Mouse (Mus musculus): ENCODE data around the gene Dlk1.
"Not testable (repeated sequence)": the region's sequence is repeated elsewhere in the genome, so short reads cannot be mapped to it uniquely, and the experiment has no call there.

The Dlk1 gene

DNA sequence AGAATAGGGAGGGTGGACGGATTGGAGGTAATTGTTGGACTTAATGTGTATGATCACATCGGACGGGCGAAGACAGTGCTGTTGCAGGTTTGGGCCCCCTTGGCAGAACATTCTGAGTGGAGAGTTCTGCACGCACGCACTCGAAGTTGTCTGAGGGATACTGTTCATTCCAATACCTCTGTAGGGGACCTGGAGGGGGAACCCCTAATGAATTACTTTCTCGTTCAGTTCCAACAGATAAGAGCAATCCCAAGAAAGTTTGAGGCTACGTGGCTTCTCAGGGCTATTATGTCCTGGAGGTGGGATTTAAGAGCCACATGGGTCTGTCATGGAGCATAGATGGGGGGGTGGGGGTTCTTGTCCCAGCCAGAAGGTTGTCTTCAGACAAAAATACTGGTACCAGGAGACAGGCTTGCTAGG, 21.6 kb downstream of the Dlk1 start:
- DNase-seq (ENCODE audit: low read depth, low spot score) = no peak

DNA sequence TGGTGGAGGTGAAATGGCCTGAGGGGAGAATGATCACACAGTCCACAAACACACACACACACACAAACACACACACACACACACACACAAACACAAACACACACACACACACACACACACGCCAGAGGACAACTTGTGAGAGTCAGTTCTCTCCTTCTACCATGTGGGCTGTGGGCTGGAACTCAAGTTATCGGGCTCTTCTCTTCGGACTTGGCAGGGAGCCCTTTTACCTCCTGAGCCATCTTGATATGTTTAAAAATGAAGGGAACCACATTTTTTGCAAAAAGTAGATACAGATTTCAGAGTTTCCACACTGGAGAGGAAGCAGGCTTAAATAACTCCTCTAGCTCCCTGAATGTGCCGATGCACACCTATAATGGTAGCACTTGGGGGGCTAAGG, 22.9 kb downstream of the Dlk1 start:
- DNase-seq (ENCODE audit: low read depth, low spot score) = no peak

DNA sequence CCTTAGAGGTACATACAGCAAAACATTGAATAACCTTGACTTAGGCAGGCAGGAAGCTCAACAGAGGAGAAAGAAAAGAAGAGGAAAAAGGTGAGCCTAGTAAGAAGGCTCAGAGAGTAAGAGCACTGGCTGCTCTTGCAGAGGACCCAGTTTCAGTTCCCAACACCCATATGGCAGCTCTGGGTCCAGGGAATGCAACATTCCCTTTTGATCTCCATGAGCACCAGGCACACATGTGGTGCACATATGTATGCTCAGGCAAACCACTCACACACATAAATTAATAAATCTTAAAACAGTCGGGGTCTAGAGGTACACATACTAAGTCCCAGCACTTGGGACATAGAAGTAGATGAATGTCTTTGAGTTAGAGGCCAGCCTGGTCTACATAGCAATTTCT, 33.9 kb downstream of the Dlk1 start:
- DNase-seq (ENCODE audit: low read depth, low spot score) = not testable (repeated sequence)

DNA sequence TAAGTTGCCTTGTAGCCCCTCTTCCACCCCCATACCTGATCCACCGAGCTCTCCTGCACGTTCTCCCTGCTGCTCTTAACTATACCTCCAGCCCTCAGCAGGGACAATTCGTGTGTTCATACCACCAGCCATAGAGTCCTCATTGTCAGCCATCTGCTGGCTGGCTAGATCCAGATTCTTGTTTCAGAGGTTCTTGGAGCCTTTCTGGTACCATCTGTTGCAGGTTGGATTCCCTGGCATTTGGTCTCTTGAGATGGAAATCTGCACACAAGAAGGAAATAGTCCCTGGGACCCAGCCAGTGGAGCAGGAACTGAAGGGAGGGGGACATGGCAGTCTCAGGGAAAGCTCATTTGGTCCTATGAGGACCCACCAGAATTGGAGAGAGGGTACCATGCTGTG, 39.1 kb downstream of the Dlk1 start:
- no peak for DNase-seq (ENCODE audit: low read depth, low spot score)

DNA sequence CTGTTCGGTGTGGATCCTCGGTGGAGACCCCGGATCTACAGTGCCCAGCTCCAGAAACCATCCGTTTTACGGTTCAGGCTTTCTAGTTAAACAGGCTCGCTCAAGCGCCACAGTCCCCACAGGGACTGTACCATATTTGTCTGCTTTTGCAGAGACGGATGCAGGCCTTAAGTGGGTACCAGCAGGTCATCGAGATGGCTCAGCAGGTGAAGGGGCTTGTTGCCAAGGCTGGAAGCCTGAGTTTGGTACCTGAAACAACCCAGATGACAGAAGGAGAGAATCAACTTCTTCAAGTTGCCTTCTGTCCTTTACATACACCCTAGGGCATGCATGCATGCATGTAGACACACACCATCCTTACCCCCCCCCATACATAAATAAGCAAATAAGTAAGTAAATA, 40.8 kb downstream of the Dlk1 start:
- no peak for DNase-seq (ENCODE audit: low read depth, low spot score)

DNA sequence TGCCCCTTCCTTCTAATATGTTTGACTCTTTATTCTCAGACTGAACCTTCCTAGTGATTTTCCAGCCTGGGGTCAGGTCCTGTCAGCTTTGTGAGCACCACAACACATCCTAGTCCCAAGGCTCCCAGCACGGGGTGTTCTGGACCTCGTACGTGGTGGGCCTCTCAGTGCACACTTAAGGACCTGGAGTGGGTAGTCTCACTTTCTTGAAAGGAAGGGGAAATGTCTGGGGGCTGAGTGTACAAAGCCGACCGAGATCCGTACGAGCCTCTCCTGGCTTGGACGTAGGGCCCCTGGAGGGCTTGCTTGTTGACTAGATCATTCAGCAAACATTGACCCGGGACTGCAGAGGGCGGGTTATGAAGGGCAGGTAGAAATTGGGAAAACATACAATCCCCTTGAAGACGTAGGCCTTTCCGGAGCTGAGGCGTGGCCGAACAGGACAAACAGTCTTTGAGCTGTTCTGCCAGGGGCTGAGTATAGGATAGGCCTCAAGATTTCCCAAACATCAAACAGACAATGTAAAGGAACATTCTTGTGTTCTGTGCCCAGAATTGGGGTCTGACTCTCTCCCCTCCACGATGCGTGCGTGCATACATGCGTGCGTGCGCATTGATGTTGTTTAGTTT, 42.5 kb downstream of the Dlk1 start:
- no peak for DNase-seq (ENCODE audit: low read depth, low spot score)

DNA sequence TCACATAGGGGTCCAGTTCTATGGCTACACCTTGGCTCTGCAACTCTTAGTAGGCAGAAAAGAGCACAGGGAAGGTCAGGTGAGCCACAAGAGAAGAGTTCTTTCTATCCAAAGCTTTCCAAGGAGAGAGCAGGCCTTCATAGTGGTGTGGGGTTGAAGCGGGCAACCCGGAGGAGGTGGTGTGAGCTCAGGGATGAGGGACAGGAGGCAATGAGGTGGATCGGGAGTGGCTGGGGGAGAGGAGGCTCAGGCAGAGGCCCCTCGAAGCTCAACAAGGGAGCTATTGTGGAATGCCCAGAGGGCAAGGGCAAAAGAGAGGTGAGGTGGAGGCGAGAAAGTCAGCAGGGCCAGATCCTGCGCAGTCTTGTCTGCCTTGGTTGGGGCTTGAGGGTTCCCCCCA, 43.8 kb downstream of the Dlk1 start:
- DNase-seq (ENCODE audit: low read depth, low spot score) = no peak

DNA sequence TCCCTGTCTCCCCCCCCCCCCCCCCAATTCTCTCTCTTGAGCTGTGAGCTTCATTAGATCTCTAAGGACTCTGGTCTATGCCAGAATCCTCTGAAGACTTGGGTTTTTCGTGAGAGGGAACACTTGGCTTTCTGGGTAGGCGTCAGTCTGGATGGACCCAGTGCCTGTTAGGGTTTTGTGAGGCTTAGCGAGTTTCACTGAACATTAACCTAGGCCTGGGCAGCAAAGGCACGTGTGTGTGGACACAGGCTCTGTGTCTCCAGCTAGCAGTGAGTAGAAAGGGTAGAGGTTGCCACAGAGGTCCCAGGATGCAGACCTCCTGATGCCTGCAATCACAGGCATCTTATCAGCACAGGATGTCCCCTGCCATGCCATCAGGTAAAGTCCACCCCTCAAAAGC, 48.4 kb downstream of the Dlk1 start:
- no peak for DNase-seq (ENCODE audit: low read depth, low spot score)

DNA sequence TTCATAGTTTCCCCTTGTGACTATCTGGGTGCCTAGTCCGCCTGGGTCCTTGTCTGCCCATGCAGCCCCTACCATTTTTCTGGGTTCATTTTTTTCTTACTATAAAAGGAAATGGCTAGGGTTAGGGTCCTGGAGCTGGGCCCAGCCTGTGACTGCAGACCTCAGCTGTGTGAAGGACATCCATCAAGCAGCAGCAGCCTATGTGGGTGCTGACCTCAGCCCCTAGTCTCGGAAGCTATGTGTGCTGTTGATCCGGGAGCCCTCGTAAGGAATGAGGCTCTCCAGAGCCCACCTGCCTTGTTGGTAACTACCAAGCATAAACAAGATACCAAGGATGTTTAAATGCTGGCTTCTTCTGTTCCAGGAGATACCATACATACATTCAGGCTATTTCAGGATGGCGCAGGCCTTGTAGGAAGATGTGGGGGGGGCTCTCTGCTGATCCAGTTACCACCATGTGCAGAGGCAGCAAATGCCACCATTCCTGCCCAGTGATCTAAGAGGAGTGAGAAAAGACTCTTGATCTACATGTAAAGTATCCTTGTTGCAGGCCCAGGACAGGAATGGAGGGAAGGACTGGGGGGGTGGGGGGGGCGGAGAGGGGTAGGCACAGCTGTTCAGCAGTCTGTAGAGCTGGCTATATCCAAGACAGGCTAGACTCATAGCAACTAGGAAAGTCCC, 49.9 kb downstream of the Dlk1 start:
- no peak for DNase-seq (ENCODE audit: low read depth, low spot score)

DNA sequence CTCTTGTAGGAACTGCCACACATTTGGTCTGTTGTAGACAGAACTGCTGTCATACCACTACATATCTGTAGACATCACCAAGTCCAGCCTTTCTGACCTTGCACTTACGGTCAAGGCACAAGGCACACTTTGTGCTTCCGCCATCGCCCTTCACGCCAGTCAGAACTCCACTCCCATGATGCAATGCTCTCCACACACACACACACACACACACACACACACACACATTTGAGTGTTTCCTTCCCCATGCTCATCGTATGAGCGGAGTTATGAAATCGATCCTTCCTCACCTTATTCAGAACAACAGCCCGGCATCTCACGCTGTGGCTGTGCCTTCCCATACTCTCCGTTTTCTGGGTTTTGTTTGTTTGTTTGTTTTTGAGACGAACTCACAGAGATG, 55.1 kb downstream of the Dlk1 start:
- DNase-seq (ENCODE audit: low read depth, low spot score) = no peak

DNA sequence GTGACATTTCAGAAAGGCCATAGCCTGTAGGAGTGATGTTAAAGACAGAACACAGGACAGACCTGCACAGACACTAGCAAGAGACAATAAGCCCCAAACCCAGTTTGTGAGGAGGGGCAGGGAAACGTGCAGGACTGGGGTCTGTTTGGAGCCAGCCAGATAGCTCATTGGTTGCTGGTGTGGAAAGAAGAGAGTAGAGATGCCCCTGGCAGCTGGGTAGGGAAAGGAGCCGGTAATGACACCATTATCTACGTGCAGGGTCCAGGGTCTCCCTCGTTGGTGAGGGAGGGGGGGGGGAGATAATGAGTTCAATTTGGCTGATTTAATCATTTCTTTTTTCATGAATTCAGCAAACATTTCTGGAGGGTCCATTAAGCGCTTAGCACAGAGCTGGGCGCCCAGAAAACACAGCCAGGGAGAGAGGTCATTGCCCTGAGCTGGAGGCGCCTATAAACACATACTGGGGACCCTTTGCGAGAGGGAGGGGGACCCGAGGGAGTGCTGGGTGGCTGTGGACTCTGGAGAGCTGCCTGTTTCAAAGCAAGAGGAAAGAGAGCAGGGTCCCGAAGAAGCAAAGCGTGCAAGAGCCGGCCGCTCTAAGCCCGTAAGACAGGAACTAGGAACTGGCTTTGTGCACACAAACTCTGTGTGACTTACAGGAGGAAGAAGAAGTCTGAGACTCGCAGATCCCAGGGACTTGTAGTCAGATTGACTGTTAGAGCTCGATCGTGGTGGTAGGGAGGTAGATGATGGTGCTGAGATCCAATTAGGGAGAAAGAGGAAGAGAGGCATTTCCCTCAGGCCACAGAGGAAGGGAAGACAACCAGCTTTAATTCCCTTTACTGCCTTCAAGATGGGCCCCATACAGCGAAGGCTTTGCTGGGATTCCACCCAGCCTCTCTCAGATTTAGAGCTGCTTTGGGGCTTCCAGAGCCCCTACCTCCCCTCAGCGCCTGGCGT, 56.2 kb downstream of the Dlk1 start:
- no peak for DNase-seq (ENCODE audit: low read depth, low spot score)

DNA sequence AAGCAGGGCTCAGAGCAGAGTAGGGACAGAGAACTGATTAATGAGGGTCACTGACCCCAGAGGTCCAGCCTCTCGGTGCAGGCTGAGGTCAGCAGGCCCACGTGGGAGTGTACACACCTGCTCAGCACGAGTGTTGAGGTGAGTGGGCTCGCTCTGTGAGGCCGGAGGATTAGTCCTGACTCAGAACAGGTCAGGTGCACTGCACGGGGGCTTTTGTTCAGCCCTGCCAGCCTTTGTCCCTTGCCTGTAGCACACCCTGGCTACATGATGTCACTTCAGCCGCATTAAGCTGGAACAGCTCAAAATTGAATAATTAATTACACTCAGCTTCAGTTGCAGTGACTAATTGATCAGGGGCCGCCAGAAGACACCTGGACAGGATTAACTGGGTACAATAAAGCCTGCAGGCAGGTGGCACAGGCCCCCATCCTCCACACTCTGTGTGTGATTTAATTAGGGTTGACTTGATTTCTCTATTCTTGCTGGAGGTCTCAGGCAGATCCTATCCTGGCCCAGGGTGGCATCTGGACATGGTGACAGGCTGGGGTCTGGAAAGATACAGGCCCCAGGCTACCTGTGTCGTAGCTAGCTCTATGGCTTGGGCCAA, 57.0 kb downstream of the Dlk1 start:
- DNase-seq (ENCODE audit: low read depth, low spot score) = no peak

DNA sequence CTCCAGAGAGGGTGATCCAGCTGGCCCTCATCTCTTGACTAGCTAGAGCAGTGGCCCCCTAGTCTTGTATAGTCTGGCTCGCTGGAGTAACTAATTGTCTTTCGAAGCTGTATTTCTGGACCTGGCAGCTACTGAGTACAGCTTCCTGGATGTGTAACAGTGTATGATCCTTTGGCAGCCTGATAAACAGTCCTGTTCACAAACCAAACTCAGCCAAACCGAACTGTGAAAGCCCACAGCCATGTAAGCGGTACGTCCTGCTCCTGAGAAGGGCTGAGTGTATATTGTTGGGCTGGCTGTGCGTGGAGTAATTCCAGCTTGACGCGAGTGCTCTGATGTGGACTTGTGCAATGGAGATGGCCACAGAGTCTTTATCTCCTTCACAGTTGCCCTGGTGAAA, 57.6 kb downstream of the Dlk1 start:
- DNase-seq (ENCODE audit: low read depth, low spot score) = no peak

DNA sequence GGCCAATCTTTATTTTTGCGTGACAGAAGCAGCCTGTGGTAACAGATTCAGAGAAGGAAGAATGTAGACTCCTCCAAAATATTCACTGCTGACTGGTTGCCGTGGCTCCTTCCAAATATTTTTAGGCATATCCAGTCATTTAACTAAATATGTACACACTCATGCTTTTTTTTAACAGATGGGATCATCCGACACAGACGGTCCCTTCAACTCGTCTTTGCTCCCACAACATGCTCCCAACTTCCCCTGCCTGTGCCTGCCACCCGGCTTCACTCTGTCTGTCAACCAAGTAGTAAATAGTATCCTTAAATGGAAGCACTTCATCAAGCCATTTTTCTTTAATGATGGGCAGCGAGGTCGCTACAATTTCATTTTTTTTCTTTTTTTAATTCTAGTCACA, 58.8 kb downstream of the Dlk1 start:
- no peak for DNase-seq (ENCODE audit: low read depth, low spot score)

DNA sequence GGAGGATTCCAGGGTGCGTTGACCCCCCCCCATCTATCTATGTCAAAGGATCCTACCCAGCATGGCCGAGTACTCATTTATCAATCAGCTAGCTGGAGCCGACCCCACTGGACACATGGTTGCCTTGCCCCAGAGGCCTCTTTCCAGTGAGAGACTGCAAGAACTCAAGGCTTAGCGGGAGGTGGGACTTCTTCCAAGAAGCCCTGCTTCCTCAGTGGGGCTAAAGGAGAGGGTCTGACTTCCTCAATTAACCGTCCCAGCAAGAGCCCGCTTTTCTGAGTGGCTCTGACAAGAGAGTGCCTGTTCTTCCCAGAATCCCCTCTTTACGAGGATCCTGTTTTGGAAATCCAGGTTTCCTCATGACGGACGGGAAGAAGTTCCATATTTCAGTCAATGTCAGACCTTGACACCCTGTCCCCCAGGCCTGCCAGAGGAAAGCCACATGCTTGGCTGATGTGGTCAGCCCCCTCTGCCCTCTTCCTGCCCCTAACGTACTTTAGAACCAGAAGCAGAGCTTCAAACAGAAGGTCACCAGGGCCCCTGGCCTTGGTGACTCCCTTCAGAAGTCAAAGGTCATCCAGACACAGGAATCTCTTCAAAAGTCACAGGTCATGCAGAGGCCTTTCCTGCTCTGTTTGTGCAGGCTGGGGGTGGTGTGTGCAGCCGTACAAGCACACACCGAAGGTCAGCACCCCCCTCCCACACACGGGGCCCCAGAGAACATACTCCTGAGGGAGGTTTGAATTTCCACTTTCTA, 59.7 kb downstream of the Dlk1 start:
- DNase-seq (ENCODE audit: low read depth, low spot score) = no peak
